Mouse (Mus musculus): ENCODE measurements around the gene Ifna11. TPM values are rescaled to one million over a fixed set of nuclear protein-coding genes. Genes with fewer than 3 reads are reported as not detected.
"Not testable (repeated sequence)": the region's sequence is repeated elsewhere in the genome, so short reads cannot be mapped to it uniquely, and the experiment has no call there.

Gene Ifna11
- polyA plus RNA-seq (2015; fragmentation: Nextera tagmentation; extraction: Ambion mirVana) = not detected in 2 replicates

- Histone ChIP-seq H3K9ac (replicated peaks) (no peak within 1 kb of the TSS), H3K9me3 (ENCODE audit: low read length) (no peaks in the 10 kb centered on the region), H3K4me2 (ENCODE audit: low read depth, low read length) (no peak within 1 kb of the TSS), H3K4me1 (ENCODE audit: insufficient read depth) (no peaks in the 10 kb centered on the region), H3K27ac (ENCODE audit: low read depth) (no peak within 1 kb of the TSS), H3K27me3 (ENCODE audit: insufficient read depth, low read length) (no peaks in the 10 kb centered on the region), H3K36me3 (replicated peaks; ENCODE audit: insufficient read depth, low read length) (no peaks in the 10 kb centered on the region), H3K4me3 (ENCODE audit: low read depth, low read length) (no peak within 1 kb of the TSS)
- ATAC-seq = no peak
- TF ChIP-seq CTCF (IDR thresholded peaks at IDR 0.05; ENCODE audit: low read depth) (no peak), EP300 (IDR thresholded peaks at IDR 0.05; ENCODE audit: low read depth) (no peak)
- DNase-seq = no peak
- WGBS (ENCODE audit: insufficient replicate concordance) = 60% methylated on average over 1 of the region's 1 CpGs
These were observed at the start of gene Ifna11 for GRCm38 (mm10) chr4:88819659-88820058. Gene Ifna11, plus strand, starts transcription at chr4:88819959.

GRCm38 (mm10) chr4:88773534-88773933 lies 46.2 kb upstream of the Ifna11 start, which contains the start of gene Gm13290:
Gene Gm13290, plus strand, starts transcription at chr4:88773834.
- DNase-seq; H3K27ac ChIP-seq (ENCODE audit: low read depth); H3K36me3 ChIP-seq (replicated peaks; ENCODE audit: insufficient read depth, low read length); H3K9ac ChIP-seq (replicated peaks); H3K27me3 ChIP-seq (ENCODE audit: insufficient read depth, low read length); H3K4me3 ChIP-seq (ENCODE audit: low read depth, low read length); ATAC-seq; H3K4me2 ChIP-seq (ENCODE audit: low read depth, low read length); H3K4me1 ChIP-seq (ENCODE audit: insufficient read depth); H3K9me3 ChIP-seq (ENCODE audit: low read length): not testable (repeated sequence)
- WGBS (ENCODE audit: insufficient replicate concordance) = no CpG with 5 or more reads among the region's 32 CpGs

- H3K9me3 ChIP-seq (ENCODE audit: low read length); H3K4me1 ChIP-seq (ENCODE audit: insufficient read depth); H3K4me2 ChIP-seq (ENCODE audit: low read depth, low read length); H3K4me3 ChIP-seq (ENCODE audit: low read depth, low read length); H3K27me3 ChIP-seq (ENCODE audit: insufficient read depth, low read length); H3K27ac ChIP-seq (ENCODE audit: low read depth); H3K36me3 ChIP-seq (replicated peaks; ENCODE audit: insufficient read depth, low read length); H3K9ac ChIP-seq (replicated peaks); ATAC-seq; DNase-seq: not testable (repeated sequence)
- no CpG with 5 or more reads among the region's 29 CpGs for WGBS (ENCODE audit: insufficient replicate concordance)
These were observed 43.1 kb upstream of the Ifna11 start, which contains the start of gene Gm13289 for GRCm38 (mm10) chr4:88776622-88777021. Gene Gm13289, plus strand, starts transcription at chr4:88776922.

- H3K4me1 ChIP-seq (ENCODE audit: insufficient read depth); ATAC-seq; DNase-seq; H3K27me3 ChIP-seq (ENCODE audit: insufficient read depth, low read length); H3K9me3 ChIP-seq (ENCODE audit: low read length); H3K4me2 ChIP-seq (ENCODE audit: low read depth, low read length); H3K9ac ChIP-seq (replicated peaks); H3K27ac ChIP-seq (ENCODE audit: low read depth); H3K36me3 ChIP-seq (replicated peaks; ENCODE audit: insufficient read depth, low read length); H3K4me3 ChIP-seq (ENCODE audit: low read depth, low read length): not testable (repeated sequence)
- no CpG with 5 or more reads among the region's 29 CpGs for WGBS (ENCODE audit: insufficient replicate concordance)
These were observed 40.2 kb upstream of the Ifna11 start, which contains the start of gene Gm13272 for GRCm38 (mm10) chr4:88779550-88779949. Gene Gm13272, plus strand, starts transcription at chr4:88779850.

- not testable (repeated sequence) for H3K27me3 ChIP-seq (ENCODE audit: insufficient read depth, low read length); DNase-seq; H3K36me3 ChIP-seq (replicated peaks; ENCODE audit: insufficient read depth, low read length); H3K4me3 ChIP-seq (ENCODE audit: low read depth, low read length); H3K4me1 ChIP-seq (ENCODE audit: insufficient read depth); H3K9ac ChIP-seq (replicated peaks); H3K4me2 ChIP-seq (ENCODE audit: low read depth, low read length); H3K9me3 ChIP-seq (ENCODE audit: low read length); H3K27ac ChIP-seq (ENCODE audit: low read depth); ATAC-seq
- 47% methylated on average over 11 of the region's 18 CpGs for WGBS (ENCODE audit: insufficient replicate concordance)
These were observed 39.4 kb upstream of the Ifna11 start for GRCm38 (mm10) chr4:88780320-88780719.

- not testable (repeated sequence) for DNase-seq; H3K4me2 ChIP-seq (ENCODE audit: low read depth, low read length); ATAC-seq; H3K9ac ChIP-seq (replicated peaks); H3K36me3 ChIP-seq (replicated peaks; ENCODE audit: insufficient read depth, low read length); H3K4me1 ChIP-seq (ENCODE audit: insufficient read depth); H3K9me3 ChIP-seq (ENCODE audit: low read length); H3K27me3 ChIP-seq (ENCODE audit: insufficient read depth, low read length)
- Histone ChIP-seq H3K4me3 (ENCODE audit: low read depth, low read length) (0 out of 2 replicates have a peak within 1 kb of the TSS, but pooled peaks have one; percentile 19), H3K27ac (ENCODE audit: low read depth) (peak within 1 kb of the TSS; percentile 39; the same call in 1 of the 2 replicates)
- 0% methylated on average over 1 of the region's 7 CpGs for WGBS (ENCODE audit: insufficient replicate concordance)
These were observed 37.9 kb upstream of the Ifna11 start, which contains the start of gene Ifnz for GRCm38 (mm10) chr4:88781831-88782230. Gene Ifnz, plus strand, starts transcription at chr4:88782131.

GRCm38 (mm10) chr4:88782335-88782734 lies 37.4 kb upstream of the Ifna11 start:
- not testable (repeated sequence) for H3K4me1 ChIP-seq (ENCODE audit: insufficient read depth); H3K9ac ChIP-seq (replicated peaks); DNase-seq; H3K36me3 ChIP-seq (replicated peaks; ENCODE audit: insufficient read depth, low read length); ATAC-seq; H3K9me3 ChIP-seq (ENCODE audit: low read length); H3K27me3 ChIP-seq (ENCODE audit: insufficient read depth, low read length); H3K4me2 ChIP-seq (ENCODE audit: low read depth, low read length)
- TF ChIP-seq CTCF (IDR thresholded peaks at IDR 0.05; ENCODE audit: low read depth) = peak; percentile 26
- 0% methylated on average over 3 of the region's 31 CpGs for WGBS (ENCODE audit: insufficient replicate concordance)
- Histone ChIP-seq H3K27ac (ENCODE audit: low read depth) (peak overlapping the region; percentile 39; the same call in 1 of the 2 replicates), H3K4me3 (ENCODE audit: low read depth, low read length) (0 out of 2 replicates have a peak overlapping the region, but pooled peaks have one; percentile 19)

DNA sequence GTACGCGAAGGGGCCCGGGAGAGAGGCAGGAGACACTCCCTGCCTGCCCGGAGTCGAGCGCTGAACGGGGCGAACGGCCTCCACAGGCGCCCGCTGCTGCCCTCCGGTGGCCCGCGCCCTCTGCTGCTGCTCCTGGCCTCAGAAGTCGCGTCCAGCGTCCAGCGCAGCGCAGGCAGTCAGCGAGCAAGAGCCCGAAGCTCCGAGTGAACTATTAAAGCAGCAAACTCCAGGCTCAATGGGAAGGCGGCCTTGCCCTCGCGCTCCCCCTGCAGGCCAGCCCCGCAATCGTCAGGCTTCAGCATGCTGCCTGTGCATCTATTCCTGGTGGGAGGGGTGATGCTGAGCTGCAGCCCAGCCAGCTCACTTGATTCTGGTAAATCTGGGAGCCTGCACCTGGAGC lies 34.4 kb upstream of the Ifna11 start, which contains the start of gene Gm13276:
Gene Gm13276 (plus strand): TSS at position 301 of the 400 bp plus-strand sequence.
- H3K27me3 ChIP-seq (ENCODE audit: insufficient read depth, low read length); H3K4me3 ChIP-seq (ENCODE audit: low read depth, low read length): not testable (repeated sequence)
- no CpG with 5 or more reads among the region's 27 CpGs for WGBS (ENCODE audit: insufficient replicate concordance)

More for the DNA sequence above, 34.4 kb upstream of the Ifna11 start, which contains the start of gene Gm13276:
- not testable (repeated sequence) for H3K36me3 ChIP-seq (replicated peaks; ENCODE audit: insufficient read depth, low read length); ATAC-seq; H3K4me2 ChIP-seq (ENCODE audit: low read depth, low read length); H3K9me3 ChIP-seq (ENCODE audit: low read length); DNase-seq; H3K27ac ChIP-seq (ENCODE audit: low read depth); H3K4me1 ChIP-seq (ENCODE audit: insufficient read depth); H3K9ac ChIP-seq (replicated peaks)

Measured in liver, postnatal 0 days (tissue).